Mouse (Mus musculus) forebrain, embryonic 16.5 days (tissue): ENCODE measurements around the gene Tmem186. TPM values are rescaled to one million over a fixed set of nuclear protein-coding genes. Genes with fewer than 3 reads are reported as not detected.

Source experiments
- ATAC-seq: fragments of 200-750 bp; cut with Nextera tagmentation; 2 replicates; pipeline ENCODE4 v1.8.0; 2017; ENCODE audit warnings: mild to moderate bottlenecking, moderate library complexity
- H3K27ac ChIP-seq: fragments of 300-500 bp; sonication (generic); 2 replicates; pipeline ENCODE4 v1.5.1; 2014; ENCODE audit warnings: low read length, control low read depth
- H3K27me3 ChIP-seq: fragments of 300-500 bp; sonication (generic); replicated peaks from 2 replicates; pipeline ENCODE4 v1.6.1; 2014; ENCODE audit warnings: low read length; ENCODE audit not compliant: control insufficient read depth, insufficient read depth
- H3K36me3 ChIP-seq: fragments of 300-500 bp; sonication (generic); 2 replicates; pipeline ENCODE4 v1.6.1; 2014; ENCODE audit not compliant: control insufficient read depth, insufficient read depth
- H3K4me1 ChIP-seq: fragments of 300-500 bp; sonication (generic); replicated peaks from 2 replicates; pipeline ENCODE4 v1.6.1; 2014; ENCODE audit warnings: low read length; ENCODE audit not compliant: control insufficient read depth, insufficient read depth
- H3K4me2 ChIP-seq: fragments of 300-500 bp; sonication (generic); 2 replicates; pipeline ENCODE4 v1.6.1; 2014; ENCODE audit warnings: mild to moderate bottlenecking, low read length, control low read depth
- H3K4me3 ChIP-seq: fragments of 300-500 bp; sonication (generic); replicated peaks from 2 replicates; pipeline ENCODE4 v1.5.1; 2014; ENCODE audit warnings: mild to moderate bottlenecking, low read length, control low read depth
- H3K9ac ChIP-seq: fragments of 300-500 bp; sonication (generic); replicated peaks from 2 replicates; pipeline ENCODE4 v1.6.1; 2014; ENCODE audit warnings: low read depth, low read length, control low read depth
- H3K9me3 ChIP-seq: fragments of 300-500 bp; sonication (generic); 2 replicates; pipeline ENCODE4 v1.6.1; 2016; ENCODE audit warnings: low read length; ENCODE audit not compliant: control insufficient read depth
- WGBS: fragments of 180-500 bp; shearing (Covaris S2); extraction: QIAGEN DNeasy Blood & Tissue Kit; methylation state at CpG from one replicate; pipeline ENCODE4 v1.1.7; 2014; 5-methylcytosine and 5-hydroxymethylcytosine counted together
- polyA plus RNA-seq: library from polyadenylated mRNA; unstranded; fragments of >200 nt; fragmentation: Nextera tagmentation; extraction: Ambion mirVana; gene quantifications from 2 replicates; pipeline ENCODE4 v1.2.1, GENCODE M21; 2015

Gene Tmem186
- polyA plus RNA-seq, 1 experiment from 2014 or later = 27.8 TPM

DNA sequence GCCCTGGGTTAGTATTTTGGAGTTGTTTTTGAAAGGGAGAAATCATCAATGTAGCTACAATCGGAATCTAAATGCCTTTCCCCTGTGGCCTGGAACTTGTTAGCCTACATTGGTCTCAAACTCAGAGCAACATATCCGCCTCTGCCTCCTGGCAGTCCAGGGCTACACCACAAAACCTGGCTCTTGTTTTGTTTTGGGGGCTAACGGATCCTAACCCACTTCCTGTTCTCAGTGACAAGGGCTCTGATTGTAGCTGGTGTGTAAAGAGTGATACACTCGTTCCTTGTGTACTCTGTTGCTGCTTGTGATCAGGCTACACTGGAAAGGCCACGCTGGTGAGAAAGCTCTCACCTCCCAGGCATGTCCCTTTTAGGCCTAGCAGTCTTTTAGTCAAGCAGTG is 6.1 kb downstream of the Tmem186 start:
- Histone ChIP-seq H3K4me2 (no peak overlapping the region), H3K9me3 (no peaks in the 10 kb centered on the region), H3K9ac (no peak overlapping the region), H3K4me3 (no peak overlapping the region), H3K27ac (no peak overlapping the region), H3K36me3 (peaks cover 5% of the 10 kb centered on the region; the same call in 1 of the 2 replicates), H3K27me3 (no peaks in the 10 kb centered on the region), H3K4me1 (peaks cover 9% of the 10 kb centered on the region)
- WGBS = 88% methylated on average over 5 of the region's 5 CpGs
- ATAC-seq = no peak

DNA sequence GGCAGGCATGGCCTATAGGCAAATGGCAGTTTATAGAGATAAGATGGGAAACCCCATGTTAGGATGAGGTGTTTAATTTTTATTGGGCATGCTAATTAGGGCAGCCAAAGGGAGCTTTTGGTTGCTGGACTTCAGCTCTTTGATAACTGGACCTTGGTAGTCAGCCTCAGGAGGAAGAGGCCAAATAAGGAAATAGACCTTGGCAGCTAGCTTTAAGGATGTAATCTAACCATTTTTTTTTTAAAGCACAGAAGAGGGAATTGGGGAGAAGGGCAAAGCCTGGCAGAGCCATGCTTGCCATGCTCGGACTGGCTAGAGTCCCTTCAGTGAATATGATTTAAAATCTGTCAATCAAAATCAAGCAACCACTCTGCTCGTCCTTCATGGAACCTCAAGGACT is 7.1 kb downstream of the Tmem186 start:
- WGBS = 83% methylated on average over 2 of the region's 2 CpGs
- Histone ChIP-seq H3K27ac (no peak overlapping the region), H3K9me3 (no peaks in the 10 kb centered on the region), H3K36me3 (peaks cover 3% of the 10 kb centered on the region; the same call in 1 of the 2 replicates), H3K4me2 (no peak overlapping the region), H3K27me3 (no peaks in the 10 kb centered on the region), H3K4me3 (no peak overlapping the region), H3K4me1 (no peaks in the 10 kb centered on the region), H3K9ac (no peak overlapping the region)
- no peak for ATAC-seq

DNA sequence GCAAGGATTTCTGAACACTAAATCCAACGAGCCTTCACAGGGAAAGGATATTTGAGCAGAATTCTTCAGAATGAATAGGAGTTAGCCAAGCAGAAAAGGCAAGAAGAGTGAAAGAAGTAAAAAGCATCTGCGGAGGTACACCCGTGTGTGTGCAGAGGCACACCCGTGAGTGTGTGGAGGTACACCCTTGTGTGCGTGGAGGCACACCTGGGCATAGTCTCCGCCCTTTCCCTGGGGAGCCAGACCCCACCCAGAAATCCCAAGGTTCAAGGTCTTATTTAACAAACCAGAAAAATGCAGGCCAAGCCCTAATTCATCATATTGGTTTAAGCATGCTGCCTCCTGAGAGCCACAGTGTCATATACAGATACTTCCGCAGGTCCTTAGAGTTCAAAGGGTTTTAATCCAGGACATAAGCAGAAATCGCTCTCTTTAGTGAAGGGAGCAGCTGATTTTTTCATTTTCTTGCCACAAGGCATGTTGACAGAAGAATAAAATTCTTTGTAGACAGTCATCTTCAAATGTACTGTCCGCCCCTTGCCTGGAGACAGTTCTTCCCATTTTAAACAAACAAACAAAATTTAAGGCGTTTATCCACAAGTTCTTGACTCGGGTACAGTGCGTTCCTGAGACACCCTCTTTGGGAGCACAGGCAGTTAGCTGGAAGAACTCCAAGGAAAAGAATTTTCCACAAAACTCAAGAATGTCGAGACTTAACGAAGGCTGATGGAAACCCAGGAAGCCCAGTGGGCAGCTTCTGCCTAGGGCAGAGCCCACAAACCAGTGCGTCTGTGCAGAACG is 17.0 kb downstream of the Tmem186 start:
- ATAC-seq = no peak

DNA sequence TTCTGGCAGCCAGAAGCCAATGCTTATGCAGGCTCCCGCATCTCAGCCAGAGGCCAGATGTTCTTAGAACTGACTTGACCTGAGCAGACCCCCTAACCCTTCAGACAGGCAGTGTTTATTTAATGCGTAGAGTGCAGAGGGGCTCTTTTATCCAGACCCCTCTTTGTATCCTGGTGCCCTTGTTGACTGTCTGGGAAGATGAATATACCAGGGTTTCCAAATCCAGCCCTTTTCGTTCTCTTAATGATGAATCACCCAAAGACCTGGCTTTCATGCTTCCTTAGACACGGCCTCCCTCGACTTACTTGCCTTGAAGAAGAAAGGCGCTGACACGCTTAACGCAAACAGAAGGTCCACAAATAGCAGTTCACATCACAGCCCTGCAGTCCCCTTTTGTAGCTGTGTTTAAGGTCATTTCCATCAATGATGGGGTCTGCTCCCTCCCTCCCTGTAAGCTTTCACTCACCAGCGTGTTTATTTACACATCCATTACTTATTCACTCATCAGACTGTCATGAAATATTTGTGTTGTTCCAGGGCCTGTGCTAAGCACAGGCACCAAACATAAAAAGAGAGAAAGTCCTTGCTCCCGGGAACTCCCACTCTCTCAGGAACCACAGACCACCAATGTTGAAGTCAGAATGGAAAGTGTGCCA is 17.7 kb downstream of the Tmem186 start:
- Histone ChIP-seq H3K4me1 (no peaks in the 10 kb centered on the region), H3K9me3 (no peaks in the 10 kb centered on the region), H3K27ac (no peak overlapping the region), H3K36me3 (peaks cover 2% of the 10 kb centered on the region; the same call in 1 of the 2 replicates), H3K4me2 (no peak overlapping the region), H3K9ac (no peak overlapping the region), H3K4me3 (no peak overlapping the region), H3K27me3 (no peaks in the 10 kb centered on the region; the same call in 1 of the 2 replicates)
- WGBS = 54% methylated on average over 10 of the region's 10 CpGs
- ATAC-seq = no peak

More for the DNA sequence above, 17.0 kb downstream of the Tmem186 start:
- Histone ChIP-seq H3K9ac (no peak overlapping the region), H3K36me3 (peaks cover 2% of the 10 kb centered on the region; the same call in 1 of the 2 replicates), H3K27ac (no peak overlapping the region), H3K9me3 (no peaks in the 10 kb centered on the region), H3K27me3 (no peaks in the 10 kb centered on the region; the same call in 1 of the 2 replicates), H3K4me3 (no peak overlapping the region), H3K4me1 (no peaks in the 10 kb centered on the region), H3K4me2 (no peak overlapping the region)
- WGBS = 79% methylated on average over 16 of the region's 16 CpGs

DNA sequence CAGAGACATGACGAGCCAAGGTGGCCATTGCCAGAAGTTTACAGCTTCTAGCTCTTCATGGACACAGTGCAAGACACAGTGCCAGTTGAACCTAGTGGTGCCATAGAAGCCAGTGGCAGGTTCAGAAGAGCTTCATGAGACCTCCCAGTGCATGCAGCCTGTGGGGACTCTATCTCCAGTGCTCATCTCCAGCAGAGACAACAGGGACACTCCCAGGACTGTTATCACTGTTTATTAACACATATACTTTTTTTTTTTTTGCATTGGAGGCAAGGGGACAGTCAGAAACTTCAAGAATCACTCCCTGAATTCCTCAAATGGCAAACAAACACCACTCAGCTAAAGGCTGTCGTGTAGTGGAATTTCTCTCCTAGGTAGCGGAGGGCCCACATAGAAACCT is 24.1 kb downstream of the Tmem186 start:
- peaks cover 1% of the 10 kb centered on the region; the same call in 1 of the 2 replicates for H3K36me3 ChIP-seq
- no peak overlapping the region for H3K4me2 ChIP-seq
- H3K27ac ChIP-seq = no peak overlapping the region
- no peak overlapping the region for H3K9ac ChIP-seq
- 80% methylated on average over 3 of the region's 3 CpGs for WGBS
- H3K4me1 ChIP-seq = no peaks in the 10 kb centered on the region
- no peaks in the 10 kb centered on the region for H3K9me3 ChIP-seq
- ATAC-seq = no peak
- H3K4me3 ChIP-seq = no peak overlapping the region
- H3K27me3 ChIP-seq = no peaks in the 10 kb centered on the region

DNA sequence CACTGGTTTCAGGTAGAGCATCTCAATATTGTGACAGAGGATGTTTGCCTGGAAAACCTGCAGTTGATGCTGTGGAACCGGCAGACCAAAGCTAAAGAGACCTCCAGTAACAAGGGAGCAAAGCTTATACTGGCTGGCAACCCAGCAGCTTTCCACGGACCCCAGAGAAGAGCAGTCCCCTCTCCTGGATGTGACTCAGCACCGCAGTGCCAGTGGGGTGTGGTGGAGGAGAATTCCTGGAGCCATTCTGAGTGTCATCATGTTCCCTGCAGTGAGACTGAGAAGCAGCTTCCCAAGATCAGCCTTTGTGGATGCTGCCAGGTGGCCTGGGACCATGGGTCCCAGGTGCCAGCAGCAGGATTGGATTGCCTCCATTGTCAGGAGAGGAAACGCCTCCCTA is 24.5 kb downstream of the Tmem186 start:
- H3K9ac ChIP-seq = no peak overlapping the region
- no peaks in the 10 kb centered on the region for H3K4me1 ChIP-seq
- H3K4me3 ChIP-seq = no peak overlapping the region
- H3K27me3 ChIP-seq = no peaks in the 10 kb centered on the region
- no peak overlapping the region for H3K4me2 ChIP-seq
- H3K9me3 ChIP-seq = no peaks in the 10 kb centered on the region
- 79% methylated on average over 4 of the region's 4 CpGs for WGBS
- H3K27ac ChIP-seq = no peak overlapping the region
- H3K36me3 ChIP-seq = no peaks in the 10 kb centered on the region
- no peak for ATAC-seq

DNA sequence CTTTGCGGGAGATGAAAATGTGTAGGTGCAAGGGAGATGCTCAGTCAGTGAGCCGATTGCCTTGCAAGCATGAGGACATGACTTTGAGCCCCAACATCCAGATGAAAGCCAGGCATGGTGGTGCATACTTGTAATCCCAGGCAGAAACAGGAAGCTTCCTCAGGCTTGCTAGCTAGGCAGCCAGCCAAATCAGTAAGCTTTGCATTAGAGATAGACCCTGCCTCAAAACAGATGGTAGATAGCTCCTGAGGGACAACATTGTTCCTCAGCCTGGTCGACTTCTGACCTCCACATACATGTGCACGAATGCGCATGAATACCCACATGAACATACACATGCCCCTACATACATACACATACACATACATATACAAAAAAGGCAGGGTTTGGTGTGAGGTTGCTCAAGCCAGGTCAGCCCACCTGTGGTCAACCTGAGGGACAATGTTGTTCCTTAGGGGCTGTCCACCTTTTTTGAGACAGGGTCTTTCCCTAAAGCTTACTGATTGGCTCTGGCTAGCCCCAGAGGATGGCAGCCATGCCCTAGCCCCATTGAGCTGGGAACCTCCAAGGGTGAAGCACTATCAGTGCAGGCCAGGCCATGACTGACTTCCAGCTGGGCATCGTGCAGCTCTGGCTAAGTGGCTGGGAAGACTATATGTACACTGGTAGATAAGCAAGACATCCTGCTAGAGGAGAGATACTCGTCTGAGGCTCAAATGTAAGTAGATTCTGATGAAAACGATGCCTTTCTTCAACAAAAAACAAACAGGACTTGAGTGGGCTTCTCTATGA is 25.1 kb downstream of the Tmem186 start:
- H3K4me1 ChIP-seq = no peaks in the 10 kb centered on the region
- WGBS = 90% methylated on average over 8 of the region's 8 CpGs
- no peaks in the 10 kb centered on the region for H3K36me3 ChIP-seq
- no peak for ATAC-seq
- H3K4me2 ChIP-seq = no peak overlapping the region
- no peaks in the 10 kb centered on the region for H3K27me3 ChIP-seq
- H3K4me3 ChIP-seq = no peak overlapping the region
- no peak overlapping the region for H3K9ac ChIP-seq
- no peaks in the 10 kb centered on the region for H3K9me3 ChIP-seq
- no peak overlapping the region for H3K27ac ChIP-seq

DNA sequence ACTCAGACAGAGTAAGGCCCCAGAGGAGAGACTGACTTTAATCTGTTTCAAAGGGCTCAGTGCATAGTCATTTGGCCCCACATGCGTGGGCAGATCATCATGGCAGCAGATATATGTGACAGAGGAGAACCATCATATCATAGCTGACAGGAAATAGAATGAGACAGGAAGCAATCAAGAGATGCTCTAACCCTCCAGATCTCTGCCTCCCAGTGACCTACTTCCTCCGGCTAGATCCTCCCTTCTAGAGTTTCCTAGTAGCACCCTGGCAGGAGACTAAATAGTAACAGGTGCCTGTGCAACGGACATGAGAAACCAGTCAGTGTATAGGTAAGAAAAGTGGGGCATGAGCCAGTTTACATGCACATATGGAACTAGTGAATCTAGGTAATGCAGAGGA is 27.1 kb downstream of the Tmem186 start:
- H3K4me3 ChIP-seq = no peak overlapping the region
- no peaks in the 10 kb centered on the region for H3K4me1 ChIP-seq
- ATAC-seq = no peak
- 83% methylated on average over 3 of the region's 3 CpGs for WGBS
- H3K9ac ChIP-seq = no peak overlapping the region
- H3K27ac ChIP-seq = no peak overlapping the region
- no peaks in the 10 kb centered on the region for H3K27me3 ChIP-seq
- H3K4me2 ChIP-seq = no peak overlapping the region
- H3K36me3 ChIP-seq = no peaks in the 10 kb centered on the region
- H3K9me3 ChIP-seq = no peaks in the 10 kb centered on the region

DNA sequence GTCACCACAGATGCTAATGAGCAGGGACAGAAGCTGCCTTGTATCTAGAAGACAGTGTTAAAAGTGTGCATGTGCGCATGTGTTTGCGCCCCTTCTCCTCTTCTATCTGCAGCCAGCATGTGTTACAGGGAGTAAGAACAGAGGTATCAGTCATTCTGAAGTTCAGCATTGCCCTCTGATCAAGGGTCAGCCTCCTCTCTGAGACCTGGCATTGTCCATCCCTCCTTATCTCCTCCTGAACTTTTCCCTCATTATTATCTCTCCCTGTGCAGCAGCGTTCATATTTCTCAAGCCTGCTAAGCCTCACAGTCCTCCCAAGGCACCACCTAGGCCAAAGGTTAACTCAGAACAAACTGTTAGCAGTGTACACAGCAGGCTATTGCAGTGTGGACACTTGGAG is 33.7 kb downstream of the Tmem186 start:
- no peak for ATAC-seq
- Histone ChIP-seq H3K9me3 (no peaks in the 10 kb centered on the region), H3K4me2 (no peak overlapping the region), H3K27me3 (peaks cover 8% of the 10 kb centered on the region; the same call in 1 of the 2 replicates), H3K27ac (no peak overlapping the region), H3K36me3 (no peaks in the 10 kb centered on the region), H3K4me1 (no peaks in the 10 kb centered on the region), H3K4me3 (no peak overlapping the region), H3K9ac (no peak overlapping the region)
- 82% methylated on average over 3 of the region's 3 CpGs for WGBS
